Mouse (Mus musculus): Measurements from ENCODE around the gene Shisa8. TPM values are rescaled to one million over a fixed set of nuclear protein-coding genes. Genes with fewer than 3 reads are reported as not detected.

The Shisa8 gene
- total and polyA plus RNA-seq, 2 experiments from 2014 or later, result 7.5 to 34.7 TPM

- H3K27me3 ChIP-seq (ENCODE audit: insufficient read depth, low read length), result peaks cover 27% of the 10 kb centered on the region
- no peak for DNase-seq (ENCODE audit: low spot score)
- ATAC-seq, result no peak
- peak overlapping the region; percentile 47; the same call in 1 of the 2 replicates for H3K9ac ChIP-seq (replicated peaks; ENCODE audit: low read length)
- peak overlapping the region; percentile 47 for H3K4me3 ChIP-seq (ENCODE audit: low read length)
- TF ChIP-seq CTCF (IDR thresholded peaks at IDR 0.05; ENCODE audit: low read depth), result no peak
- H3K9me3 ChIP-seq (ENCODE audit: low read length), result no peaks in the 10 kb centered on the region
- H3K4me1 ChIP-seq (ENCODE audit: insufficient read depth, low read length), result peaks cover 22% of the 10 kb centered on the region
- 2% methylated on average over 11 of the region's 11 CpGs for WGBS
- H3K36me3 ChIP-seq (ENCODE audit: insufficient read depth, low read length), result no peaks in the 10 kb centered on the region
- H3K4me2 ChIP-seq (ENCODE audit: low read depth, low read length), result peak overlapping the region; percentile 66
- H3K27ac ChIP-seq, result no peak overlapping the region
Measured at GRCm38 (mm10) chr15:82211281-82211680, 1.3 kb downstream of the Shisa8 start.

DNA sequence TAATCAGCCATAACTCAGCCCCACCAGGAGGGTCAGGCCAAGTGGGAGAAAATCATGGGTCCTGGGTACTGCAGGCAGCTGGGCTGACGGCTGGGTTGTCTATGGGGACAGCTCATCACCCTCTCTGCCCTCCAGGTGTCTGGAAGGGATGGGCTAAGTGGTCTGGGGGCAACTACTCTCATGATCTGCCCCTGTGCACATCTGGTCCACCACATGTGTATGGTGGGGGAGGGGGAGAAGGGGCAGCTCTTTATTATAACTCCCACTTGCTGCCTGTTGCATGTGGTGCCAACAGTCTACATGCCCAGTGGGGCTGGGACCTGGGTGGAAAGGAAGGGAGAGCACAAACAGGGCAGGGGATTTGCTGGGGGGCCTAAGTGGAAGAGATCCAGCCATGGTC lies 1.8 kb downstream of the Shisa8 start:
- no peak for ATAC-seq

DNA sequence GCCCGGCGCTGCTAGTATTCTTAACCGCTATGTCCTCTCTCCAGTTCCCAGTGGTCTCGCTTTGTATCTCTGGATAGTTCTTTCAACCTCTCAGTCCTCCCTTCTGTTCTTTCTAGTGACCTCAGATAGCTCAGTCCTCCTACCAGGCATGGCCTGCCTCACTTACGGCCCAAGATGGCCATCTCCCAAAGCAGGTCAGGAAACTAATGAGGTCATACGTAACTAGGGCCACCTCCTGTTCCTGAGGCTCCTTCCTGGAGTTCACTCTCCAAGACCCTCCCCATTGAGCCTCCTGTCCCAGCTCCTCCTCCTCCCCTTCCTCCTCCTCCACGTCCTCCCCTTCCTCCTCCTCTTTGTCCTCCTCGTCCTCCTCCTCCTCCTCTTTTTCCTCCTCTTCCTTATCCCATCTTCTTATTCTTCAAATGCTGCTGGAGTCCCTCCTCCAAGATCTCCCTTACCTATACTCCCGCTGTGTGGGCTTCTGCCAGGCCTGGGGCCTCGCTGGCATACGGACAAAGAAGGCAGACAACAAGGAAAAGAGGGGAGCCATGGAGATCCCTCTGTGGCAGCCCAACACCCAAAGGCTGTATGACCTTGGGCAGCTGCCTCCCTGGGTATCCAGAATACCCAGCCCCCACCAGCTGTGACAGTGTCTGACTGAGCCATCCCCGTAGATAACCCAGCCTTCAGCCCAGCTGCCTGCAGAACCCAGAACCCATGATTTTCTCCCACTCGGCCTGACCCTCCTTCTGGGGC lies 3.1 kb downstream of the Shisa8 start:
- peaks cover 26% of the 10 kb centered on the region for H3K4me1 ChIP-seq (ENCODE audit: insufficient read depth, low read length)
- 69% methylated on average over 13 of the region's 13 CpGs for WGBS
- TF ChIP-seq CTCF (IDR thresholded peaks at IDR 0.05; ENCODE audit: low read depth), result no peak
- no peak overlapping the region for H3K4me3 ChIP-seq (ENCODE audit: low read length)
- peaks cover 19% of the 10 kb centered on the region for H3K27me3 ChIP-seq (ENCODE audit: insufficient read depth, low read length)
- H3K36me3 ChIP-seq (ENCODE audit: insufficient read depth, low read length), result peaks cover under 1% of the 10 kb centered on the region; the same call in 1 of the 2 replicates
- DNase-seq (ENCODE audit: low spot score), result no peak
- H3K9me3 ChIP-seq (ENCODE audit: low read length), result no peaks in the 10 kb centered on the region
- no peak overlapping the region for H3K9ac ChIP-seq (replicated peaks; ENCODE audit: low read length)
- ATAC-seq, result no peak
- H3K27ac ChIP-seq, result no peak overlapping the region
- H3K4me2 ChIP-seq (ENCODE audit: low read depth, low read length), result 0 out of 2 replicates have a peak overlapping the region, but pooled peaks have one; percentile 0

More for the DNA sequence above, 1.8 kb downstream of the Shisa8 start:
- Histone ChIP-seq H3K9me3 (ENCODE audit: low read length) (no peaks in the 10 kb centered on the region), H3K27me3 (ENCODE audit: insufficient read depth, low read length) (peaks cover 27% of the 10 kb centered on the region), H3K27ac (no peak overlapping the region), H3K4me3 (ENCODE audit: low read length) (no peak overlapping the region), H3K4me2 (ENCODE audit: low read depth, low read length) (peak overlapping the region; percentile 66; the same call in 1 of the 2 replicates), H3K36me3 (ENCODE audit: insufficient read depth, low read length) (no peaks in the 10 kb centered on the region; the same call in 1 of the 2 replicates), H3K4me1 (ENCODE audit: insufficient read depth, low read length) (peaks cover 24% of the 10 kb centered on the region), H3K9ac (replicated peaks; ENCODE audit: low read length) (no peak overlapping the region)
- 60% methylated on average over 1 of the region's 1 CpGs for WGBS
- DNase-seq (ENCODE audit: low spot score), result no peak
- no peak for TF ChIP-seq CTCF (IDR thresholded peaks at IDR 0.05; ENCODE audit: low read depth)

- ATAC-seq, result no peak
Measured at GRCm38 (mm10) chr15:82208307-82208706, 4.3 kb downstream of the Shisa8 start.

GRCm38 (mm10) chr15:82207504-82208219 lies 5.0 kb downstream of the Shisa8 start:
- H3K4me2 ChIP-seq (ENCODE audit: low read depth, low read length), result 0 out of 2 replicates have a peak overlapping the region, but pooled peaks have one; percentile 11
- DNase-seq (ENCODE audit: low spot score), result no peak
- TF ChIP-seq CTCF (IDR thresholded peaks at IDR 0.05; ENCODE audit: low read depth), result no peak
- no peak overlapping the region for H3K9ac ChIP-seq (replicated peaks; ENCODE audit: low read length)
- no peak overlapping the region for H3K4me3 ChIP-seq (ENCODE audit: low read length)
- peaks cover 18% of the 10 kb centered on the region for H3K36me3 ChIP-seq (ENCODE audit: insufficient read depth, low read length)
- H3K4me1 ChIP-seq (ENCODE audit: insufficient read depth, low read length), result peaks cover 26% of the 10 kb centered on the region
- WGBS, result 23% methylated on average over 30 of the region's 30 CpGs
- ATAC-seq, result no peak
- no peak overlapping the region for H3K27ac ChIP-seq
- H3K9me3 ChIP-seq (ENCODE audit: low read length), result no peaks in the 10 kb centered on the region
- peaks cover 19% of the 10 kb centered on the region for H3K27me3 ChIP-seq (ENCODE audit: insufficient read depth, low read length)

More at GRCm38 (mm10) chr15:82208307-82208706, 4.3 kb downstream of the Shisa8 start:
- H3K4me1 ChIP-seq (ENCODE audit: insufficient read depth, low read length), result peaks cover 26% of the 10 kb centered on the region
- DNase-seq (ENCODE audit: low spot score), result no peak
- peaks cover 12% of the 10 kb centered on the region; the same call in 1 of the 2 replicates for H3K36me3 ChIP-seq (ENCODE audit: insufficient read depth, low read length)
- H3K4me3 ChIP-seq (ENCODE audit: low read length), result no peak overlapping the region
- no peaks in the 10 kb centered on the region for H3K9me3 ChIP-seq (ENCODE audit: low read length)
- no peak overlapping the region for H3K4me2 ChIP-seq (ENCODE audit: low read depth, low read length)
- H3K9ac ChIP-seq (replicated peaks; ENCODE audit: low read length), result no peak overlapping the region
- 87% methylated on average over 8 of the region's 8 CpGs for WGBS
- no peak overlapping the region for H3K27ac ChIP-seq
- H3K27me3 ChIP-seq (ENCODE audit: insufficient read depth, low read length), result peaks cover 19% of the 10 kb centered on the region
- no peak for TF ChIP-seq CTCF (IDR thresholded peaks at IDR 0.05; ENCODE audit: low read depth)

DNA sequence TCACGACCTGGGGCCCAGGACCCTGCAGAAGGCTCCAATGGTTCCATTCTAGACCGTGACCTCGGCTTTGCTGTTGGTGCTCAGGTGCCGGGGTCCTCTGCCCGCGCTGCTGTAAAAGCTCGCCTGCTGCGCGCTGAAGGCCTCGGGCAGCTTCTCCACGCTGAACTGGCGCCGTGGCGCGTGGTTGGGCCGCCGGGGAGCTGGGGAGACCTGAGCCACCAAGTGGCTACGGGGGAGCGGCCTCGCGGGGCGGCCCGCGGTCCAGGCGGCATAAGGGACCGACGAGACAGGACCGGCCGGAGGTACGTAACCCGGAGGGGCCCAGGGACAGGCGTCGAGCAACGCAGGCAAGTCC lies 5.5 kb downstream of the Shisa8 start:
- Histone ChIP-seq H3K4me2 (ENCODE audit: low read depth, low read length) (0 out of 2 replicates have a peak overlapping the region, but pooled peaks have one; percentile 11), H3K27me3 (ENCODE audit: insufficient read depth, low read length) (peaks cover 18% of the 10 kb centered on the region), H3K36me3 (ENCODE audit: insufficient read depth, low read length) (peaks cover 22% of the 10 kb centered on the region), H3K9ac (replicated peaks; ENCODE audit: low read length) (no peak overlapping the region), H3K9me3 (ENCODE audit: low read length) (no peaks in the 10 kb centered on the region), H3K4me3 (ENCODE audit: low read length) (no peak overlapping the region), H3K4me1 (ENCODE audit: insufficient read depth, low read length) (peaks cover 24% of the 10 kb centered on the region), H3K27ac (peak overlapping the region; percentile 32; the same call in 1 of the 2 replicates)
- no peak for TF ChIP-seq CTCF (IDR thresholded peaks at IDR 0.05; ENCODE audit: low read depth)
- ATAC-seq, result no peak
- DNase-seq (ENCODE audit: low spot score), result no peak
- 12% methylated on average over 34 of the region's 34 CpGs for WGBS

All from hindbrain, postnatal 0 days (tissue).